Mouse (Mus musculus) thymus, adult 2 months (tissue): ENCODE data around the gene Tent4b. TPM values are rescaled to one million over a fixed set of nuclear protein-coding genes. Genes with fewer than 3 reads are reported as not detected.

Experiments used
- DNase-seq: peaks from one replicate; pipeline ENCODE4 v3.0.0; 2021
- H3K27ac ChIP-seq: fragments of 200-500 bp; 2 replicates; pipeline ENCODE4 v1.5.1; 2012; ENCODE audit warnings: low read length, control low read depth; ENCODE audit not compliant: control insufficient read depth, insufficient read depth
- H3K27me3 ChIP-seq: fragments of 200-500 bp; 2 replicates; pipeline ENCODE4 v1.6.1; 2012; ENCODE audit warnings: mild to moderate bottlenecking, low read length, moderate library complexity, mixed read lengths; ENCODE audit not compliant: control insufficient read depth, insufficient read depth
- H3K36me3 ChIP-seq: fragments of 200-500 bp; 2 replicates; pipeline ENCODE4 v1.6.1; 2012; ENCODE audit warnings: mild to moderate bottlenecking, low read length, moderate library complexity; ENCODE audit not compliant: control insufficient read depth, insufficient read depth
- H3K4me1 ChIP-seq: fragments of 200-500 bp; replicated peaks from 2 replicates; pipeline ENCODE4 v1.6.1; 2012; ENCODE audit warnings: low read length; ENCODE audit not compliant: control insufficient read depth, insufficient read depth
- H3K4me3 ChIP-seq: fragments of 200-500 bp; 2 replicates; pipeline ENCODE4 v1.5.1; 2012; ENCODE audit warnings: mild to moderate bottlenecking, low read length, control low read depth, moderate library complexity; ENCODE audit not compliant: control insufficient read depth, insufficient read depth
- POLR2A ChIP-seq: fragments of 200-500 bp; IDR thresholded peaks from 2 replicates; pipeline ENCODE4 v1.6.1; 2012; ENCODE audit warnings: mild to moderate bottlenecking, low read length, control low read depth, moderate library complexity; ENCODE audit not compliant: control insufficient read depth, poor library complexity, insufficient read depth; ENCODE audit errors: extremely low read depth
- whole genome bisulfite sequencing: fragments of 180-500 bp; shearing (Covaris S2); methylation state at CpG from one replicate; pipeline ENCODE4 v1.1.7; 2018; 5-methylcytosine and 5-hydroxymethylcytosine counted together
- polyA plus RNA-seq: library from polyadenylated mRNA; depleted of rRNA; stranded (reverse); fragments of >200 nt; gene quantifications from 2 replicates; pipeline ENCODE4 v1.2.3, GENCODE M21; 2012; rRNA removed

Tent4b gene
- polyA plus RNA-seq, 1 experiment = 34.1 TPM

DNA sequence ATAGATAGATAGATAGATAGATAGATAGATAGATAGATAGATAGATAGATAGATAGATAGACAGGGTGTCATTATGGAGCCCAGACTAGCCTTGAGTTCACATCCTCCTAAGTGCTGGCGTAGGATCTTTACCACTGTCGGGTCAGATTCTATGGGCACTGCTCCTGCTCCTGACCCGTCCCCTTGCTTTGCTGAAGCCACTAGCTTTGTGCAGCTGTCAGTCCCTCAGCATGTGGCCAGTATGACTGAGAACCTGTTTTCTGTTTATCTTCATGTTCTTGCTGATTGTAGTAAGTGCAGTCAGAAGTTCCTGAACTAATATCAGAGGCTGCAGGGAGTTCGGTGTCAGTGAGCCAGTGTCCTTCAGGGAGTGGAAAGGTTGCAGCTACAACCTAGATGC is 108.7 kb downstream of the Tent4b start:
- Histone ChIP-seq H3K4me1 (peaks cover 29% of the 10 kb centered on the region), H3K36me3 (peaks cover 5% of the 10 kb centered on the region; the same call in 1 of the 2 replicates), H3K4me3 (no peak overlapping the region), H3K27me3 (no peaks in the 10 kb centered on the region), H3K27ac (no peak overlapping the region)
- no peak for DNase-seq
- no peak for TF ChIP-seq POLR2A
- 98% methylated on average over 4 of the region's 4 CpGs for WGBS

Other genes starting within 250 kb of the Tent4b start
- gene Zfp423, start 239.6 kb upstream of the Tent4b start, polyA plus RNA-seq = 2.5 and 2.7 TPM in 2 replicates
- 18.1 and 22.7 TPM in 2 replicates for gene Cnep1r1, start 80.4 kb upstream of the Tent4b start, polyA plus RNA-seq
- gene Heatr3, start 61.4 kb upstream of the Tent4b start, polyA plus RNA-seq = 17.6 and 17.7 TPM in 2 replicates
- gene Adcy7, start 73.2 kb downstream of the Tent4b start, polyA plus RNA-seq = 61.7 and 63.7 TPM in 2 replicates
- gene Brd7, start 163.0 kb downstream of the Tent4b start, polyA plus RNA-seq = 27.9 and 34.6 TPM in 2 replicates